Mouse (Mus musculus) adrenal gland (tissue): ENCODE data around the gene Qprt.
"Not testable (repeated sequence)": the region's sequence is repeated elsewhere in the genome, so short reads cannot be mapped to it uniquely, and the experiment has no call there.

Source experiments
- intact Hi-C: fragments of 180-260 bp; cut with DNase I; formaldehyde crosslinking; loops from one replicate; pipeline ENCODE4 v1.15.1; 2025

The Qprt gene

DNA sequence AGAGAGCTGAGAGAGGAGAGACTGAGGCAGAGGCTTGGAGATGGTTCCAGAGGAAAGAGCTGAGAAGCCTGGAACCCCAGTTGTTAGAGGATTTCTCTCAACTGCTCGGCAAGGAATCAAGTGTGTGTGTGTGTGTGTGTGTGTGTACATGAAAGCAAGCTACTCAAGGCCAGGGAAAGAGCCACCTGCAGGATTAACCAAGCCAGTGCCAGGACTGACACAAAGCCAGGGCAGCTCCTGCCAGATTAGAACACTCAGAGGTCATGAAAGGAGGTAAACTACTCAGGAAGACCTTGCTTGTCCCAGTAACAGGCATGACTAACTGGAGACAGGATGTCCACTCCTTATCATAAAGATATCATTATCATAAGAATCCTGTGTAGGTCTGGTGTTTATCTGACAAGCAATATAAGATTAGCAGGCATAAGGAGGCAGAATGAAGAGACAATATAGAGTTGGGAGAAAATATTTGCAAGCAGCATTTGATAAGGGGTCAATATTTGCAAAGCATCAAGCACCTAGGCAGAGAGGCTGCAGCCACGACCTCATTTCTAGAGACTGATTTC is 20.5 kb downstream of the Qprt start:
- intact Hi-C loops, result loop anchor here (5.0 to 10.0 kb wide), 4 partner anchors 59 to 347 kb away; partner anchors contain the start of genes Kif22, Mapk3, Maz and Sez6l2

DNA sequence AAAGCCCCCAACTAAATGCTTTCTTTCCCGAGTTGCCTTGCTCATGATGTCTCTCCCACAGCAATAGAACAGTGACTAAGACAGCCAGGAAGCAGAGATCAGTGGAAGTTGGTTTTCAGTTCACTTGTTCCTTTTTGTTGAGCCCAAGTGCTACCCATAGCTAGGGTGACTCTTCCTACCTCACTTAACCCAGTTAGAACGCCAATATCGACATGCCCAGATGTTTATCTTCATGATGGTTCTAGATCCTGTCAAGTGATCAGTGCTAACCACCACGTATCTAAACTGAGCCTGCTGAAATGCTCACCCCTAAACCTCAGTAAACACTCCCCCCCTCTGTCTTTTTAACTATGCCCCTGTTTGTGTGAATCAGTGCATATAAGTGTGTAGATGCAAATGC is 22.5 kb downstream of the Qprt start:
- intact Hi-C loops, result no loop called here

DNA sequence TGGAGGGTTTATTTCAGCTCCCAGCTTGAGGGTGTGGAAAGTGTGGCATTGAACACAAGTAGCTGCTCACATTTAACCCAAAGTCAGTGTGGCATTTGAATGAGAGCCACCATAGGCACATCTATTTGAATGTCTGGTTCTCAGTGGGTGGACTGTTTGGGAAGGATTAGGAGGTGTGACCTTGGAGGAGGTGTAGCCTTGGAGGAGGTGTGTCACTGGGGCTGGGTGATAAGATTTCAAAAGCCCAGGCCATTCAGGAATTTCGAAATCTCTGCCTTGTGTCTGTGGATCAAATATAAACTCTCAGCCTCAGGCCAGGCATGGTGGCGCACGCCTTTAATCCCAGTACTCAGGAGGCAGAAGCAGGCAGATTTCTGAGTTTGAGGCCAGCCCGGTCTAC is 23.1 kb downstream of the Qprt start:
- intact Hi-C loops, result no loop called here

DNA sequence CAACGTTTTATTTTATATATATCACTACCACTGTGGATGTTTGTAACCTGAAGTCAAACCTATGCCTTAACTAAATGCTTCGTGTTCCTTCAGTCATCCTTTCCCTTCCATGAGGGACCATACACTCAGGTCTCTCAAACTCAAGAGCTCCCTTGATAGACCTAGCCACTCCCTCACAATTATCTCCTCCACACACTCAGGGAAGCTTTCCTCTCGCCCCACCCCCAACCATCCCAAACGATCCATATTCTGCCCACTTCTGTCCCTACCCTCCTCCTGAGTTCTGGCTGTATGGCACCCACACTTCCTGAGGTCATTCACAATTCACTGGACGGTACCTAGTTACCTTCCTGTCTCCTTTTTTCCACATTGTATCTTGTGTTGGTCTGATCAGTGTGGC is 23.5 kb downstream of the Qprt start:
- intact Hi-C loops, result no loop called here

DNA sequence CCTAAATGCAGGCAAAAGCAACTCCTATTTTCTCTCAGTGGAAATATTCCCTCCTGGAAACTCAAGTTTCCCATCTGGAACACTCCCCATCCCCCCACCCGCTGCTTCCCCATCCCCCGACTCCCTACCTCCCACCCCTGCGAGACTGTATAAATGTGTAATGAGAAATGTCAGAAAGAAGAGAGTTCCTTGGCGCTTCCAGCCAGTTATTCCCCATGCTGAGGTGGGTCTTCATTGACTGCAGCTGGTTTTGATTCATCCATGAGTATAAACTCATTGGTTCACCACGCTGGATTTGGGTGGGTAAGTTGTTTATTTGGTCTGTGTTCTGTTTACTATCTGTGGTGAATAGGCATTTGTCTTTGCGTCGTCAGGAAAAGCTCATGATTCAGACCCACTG is 25.6 kb downstream of the Qprt start:
- intact Hi-C loops, result no loop called here

DNA sequence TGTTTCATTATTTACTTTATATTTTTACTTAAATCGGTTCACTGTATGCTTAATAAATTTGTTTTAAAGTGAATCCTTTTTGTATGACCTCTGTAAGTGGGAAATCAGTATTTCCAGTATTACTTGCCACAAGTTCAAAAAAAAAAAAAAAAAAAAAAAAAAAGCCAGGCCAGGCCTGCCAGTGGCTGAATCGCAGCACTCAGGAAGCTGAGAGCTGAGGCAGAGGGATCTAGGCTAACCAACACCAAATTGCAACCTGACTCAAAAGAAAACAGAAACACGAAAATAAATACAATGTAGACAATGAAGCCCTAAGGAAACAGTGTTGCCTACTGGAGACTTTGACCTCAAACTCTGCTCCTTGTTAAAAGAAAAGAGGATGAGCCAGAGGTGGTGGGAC is 28.1 kb downstream of the Qprt start:
- intact Hi-C loops, result no loop called here

DNA sequence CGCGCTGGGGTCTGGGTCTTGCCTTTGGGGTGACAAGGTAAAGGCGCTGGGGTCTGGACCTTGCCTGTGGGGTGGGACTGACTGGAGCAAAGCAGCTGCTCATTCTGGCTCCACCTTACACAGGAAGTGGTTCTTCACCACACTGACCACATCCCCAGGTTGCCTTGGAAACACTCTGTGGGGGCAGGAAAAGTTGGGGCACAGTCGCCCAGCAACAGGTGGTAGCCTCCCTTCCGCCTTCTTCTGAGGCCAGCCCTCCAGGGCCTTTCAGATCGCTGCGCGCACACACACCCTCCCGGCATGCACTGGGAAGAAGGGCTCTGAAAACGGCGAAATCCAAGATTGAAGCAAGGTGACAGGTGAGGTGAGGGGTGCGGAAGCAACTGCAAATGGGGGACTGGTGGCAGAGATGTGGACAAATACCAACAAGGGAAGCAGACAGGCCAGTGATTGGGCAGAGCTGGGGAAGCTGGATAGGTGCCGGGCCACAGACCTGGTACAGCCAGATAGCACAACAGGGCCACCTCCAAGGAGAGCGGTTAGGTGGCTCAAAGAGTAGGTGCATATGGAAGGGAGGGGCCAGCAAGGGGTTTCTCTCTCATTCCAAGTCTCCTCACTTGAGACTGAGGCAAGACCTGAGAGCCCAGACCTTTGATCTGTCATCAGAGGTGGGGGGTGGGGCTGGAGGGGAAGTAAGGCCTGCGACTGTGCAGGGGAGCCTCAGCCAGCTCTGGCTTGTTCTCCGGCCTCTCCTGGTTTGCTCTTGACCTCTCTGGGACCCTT is 30.7 kb downstream of the Qprt start, which contains the start of gene AI467606:
TSS of gene AI467606 (plus strand) at position 246 of the 783 bp plus-strand sequence.
- intact Hi-C loops, result no loop called here

DNA sequence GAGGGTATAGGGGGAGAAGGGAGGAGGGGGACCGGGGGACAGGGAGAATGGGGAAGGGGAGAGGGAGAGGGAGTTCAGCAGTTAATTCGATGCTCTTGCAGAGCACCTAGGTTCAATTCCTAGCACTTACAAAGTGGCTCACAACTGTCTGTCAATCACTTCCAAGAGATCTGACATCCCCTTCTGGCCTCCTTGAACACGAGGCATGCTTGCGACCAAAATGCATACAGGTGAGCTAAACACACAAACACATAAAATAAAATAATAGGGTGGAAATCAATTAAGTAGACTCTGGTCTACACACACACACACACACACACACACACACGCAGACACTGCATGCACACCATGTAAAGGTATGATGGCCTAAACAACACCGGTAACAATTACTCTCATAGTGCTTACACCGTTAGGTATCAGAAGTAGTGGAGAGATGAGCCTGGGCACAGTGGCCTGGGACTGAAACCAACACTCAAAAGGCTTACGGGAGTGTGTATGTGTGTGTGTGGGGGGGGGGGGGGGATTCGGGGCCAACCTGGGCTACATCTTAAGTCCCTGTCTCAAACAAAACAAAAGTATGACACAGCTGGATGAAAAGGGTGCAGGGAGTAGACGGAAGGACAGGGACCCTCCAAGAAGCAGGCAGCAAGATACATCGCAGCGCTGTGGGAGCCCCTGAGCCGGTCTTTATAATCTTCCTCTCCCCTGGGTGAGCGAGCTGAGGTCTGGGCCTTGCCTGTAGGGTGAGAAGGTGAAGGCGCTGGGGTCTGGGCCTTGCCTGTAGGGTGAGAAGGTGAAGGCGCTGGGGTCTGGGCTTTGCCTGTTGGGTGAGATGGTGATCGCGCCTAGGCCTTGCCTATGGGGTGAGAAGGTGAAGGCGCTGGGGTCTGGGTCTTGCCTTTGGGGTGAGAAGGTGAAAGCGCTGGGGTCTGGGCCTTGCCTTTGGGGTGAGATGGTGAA is 31.6 kb downstream of the Qprt start:
- intact Hi-C loops, result no loop called here

DNA sequence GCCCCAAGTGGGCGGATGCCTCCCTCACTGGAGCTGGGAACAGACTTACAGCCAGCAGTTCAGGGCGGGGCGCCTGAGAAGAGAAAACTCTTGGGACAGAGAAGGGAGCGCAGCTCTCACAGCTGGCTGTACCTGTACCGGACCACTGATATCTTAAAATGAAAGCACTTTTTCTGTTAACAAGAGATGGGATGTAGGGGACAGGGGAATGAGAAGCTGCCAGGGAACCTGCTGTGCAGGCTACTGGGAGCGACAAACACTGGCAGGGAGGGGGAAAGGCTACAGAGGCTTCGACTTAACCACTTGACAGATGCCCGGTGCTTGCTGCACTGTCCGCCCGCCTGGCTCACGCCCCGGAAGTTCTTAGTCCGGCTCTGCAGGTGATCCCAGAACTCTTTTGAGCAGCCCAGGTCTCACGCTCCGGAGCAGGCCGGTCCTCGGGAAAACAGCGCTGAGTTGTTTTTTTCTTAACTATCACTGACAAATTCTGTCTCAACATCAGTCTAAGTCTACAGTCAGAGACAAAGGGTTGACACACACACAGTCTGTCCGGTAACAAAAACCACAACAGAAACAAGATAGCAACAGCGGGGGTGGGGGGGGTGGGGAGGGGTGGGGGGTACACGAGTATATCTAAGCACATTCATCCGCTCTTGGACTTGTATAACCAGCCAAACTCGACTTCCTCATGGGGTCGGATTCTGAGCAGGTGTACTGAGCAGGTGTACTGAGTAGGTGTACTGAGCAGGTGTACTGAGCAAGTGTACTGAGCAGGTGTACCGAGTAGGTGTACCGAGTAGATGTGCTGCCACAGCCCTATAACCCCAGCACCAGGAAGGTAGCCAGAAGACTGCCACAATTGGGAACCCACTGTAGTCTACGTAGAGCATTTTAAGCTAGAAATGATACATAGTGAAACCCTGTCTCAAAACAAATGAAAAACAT is 32.9 kb downstream of the Qprt start:
- intact Hi-C loops, result no loop called here

DNA sequence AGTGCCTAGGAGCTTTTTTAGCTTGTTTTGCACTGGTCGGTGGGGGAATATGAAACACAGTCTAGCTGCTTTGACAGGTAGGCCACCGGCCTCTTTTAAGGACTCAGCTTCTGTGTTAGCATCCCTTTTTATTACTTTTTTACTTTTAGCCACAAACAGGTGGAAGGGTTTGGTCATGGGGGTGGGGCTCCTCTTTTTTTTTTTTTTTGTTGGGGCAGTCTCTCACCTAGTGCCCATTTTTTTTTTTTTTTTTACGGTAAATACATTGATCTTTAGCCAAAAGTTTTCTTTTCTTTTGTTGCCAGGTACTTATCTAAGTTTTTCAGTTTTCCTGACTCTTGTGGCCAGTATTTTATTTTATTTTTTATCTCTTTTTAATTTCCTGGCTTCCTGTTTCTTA is 33.9 kb downstream of the Qprt start:
- intact Hi-C loops, result no loop called here

DNA sequence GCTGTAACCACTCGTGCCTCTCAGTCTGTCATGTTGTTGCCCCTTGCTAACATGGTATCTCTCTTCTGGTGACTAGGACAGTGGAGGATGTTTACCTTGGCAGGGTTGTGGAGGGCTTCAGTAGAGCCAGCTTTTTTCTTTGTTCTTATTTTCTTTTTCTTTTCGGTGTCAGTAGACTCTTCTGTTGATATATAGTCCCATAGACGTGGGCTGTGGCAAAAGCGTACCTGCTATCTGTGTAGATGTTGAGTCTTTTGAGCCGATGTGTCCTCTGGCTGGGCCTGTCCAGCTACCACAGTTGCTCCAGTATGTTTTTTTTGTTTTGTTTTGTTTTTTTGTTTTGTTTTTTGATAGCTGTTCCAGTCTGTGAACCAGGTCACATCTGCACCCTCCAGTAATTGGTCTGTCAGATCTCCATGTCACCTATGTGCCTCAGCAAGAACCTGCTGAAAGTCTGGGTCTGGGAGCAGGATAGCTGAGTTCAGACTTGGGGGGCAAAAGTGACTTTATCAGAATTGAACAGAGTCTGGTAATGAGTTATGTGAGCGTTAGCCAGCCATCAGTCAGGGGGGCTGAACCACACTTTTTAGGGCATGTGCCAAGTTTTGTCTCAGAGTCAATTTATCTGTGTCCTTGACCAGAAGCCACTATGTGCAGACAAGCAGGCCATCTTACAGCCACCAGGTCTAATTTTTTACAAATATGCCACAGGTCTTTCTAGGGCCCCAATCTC is 34.6 kb downstream of the Qprt start, which contains the start of gene Zg16:
TSS of gene Zg16 (minus strand) at position 51 of the 733 bp plus-strand sequence.
- intact Hi-C loops, result not testable (repeated sequence)

DNA sequence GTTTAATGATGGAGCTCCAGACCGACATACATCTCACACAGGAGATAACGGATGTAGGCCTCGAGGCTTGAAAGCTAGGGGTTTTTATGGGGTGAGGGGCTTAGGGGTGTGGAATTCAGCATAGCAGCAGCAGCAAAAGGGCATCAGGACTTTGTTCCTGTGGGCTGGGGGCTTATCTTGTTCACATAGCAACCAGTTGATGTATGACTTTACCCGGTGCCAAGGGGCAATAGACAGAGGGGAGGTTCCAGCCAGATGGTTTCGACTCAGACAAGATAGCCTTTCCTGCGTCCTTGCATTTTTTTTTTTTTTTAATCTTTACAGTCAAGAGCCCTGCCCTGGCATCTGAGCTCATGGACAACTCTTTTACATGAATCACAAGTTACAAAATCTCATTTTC is 36.3 kb downstream of the Qprt start:
- intact Hi-C loops, result not testable (repeated sequence)

DNA sequence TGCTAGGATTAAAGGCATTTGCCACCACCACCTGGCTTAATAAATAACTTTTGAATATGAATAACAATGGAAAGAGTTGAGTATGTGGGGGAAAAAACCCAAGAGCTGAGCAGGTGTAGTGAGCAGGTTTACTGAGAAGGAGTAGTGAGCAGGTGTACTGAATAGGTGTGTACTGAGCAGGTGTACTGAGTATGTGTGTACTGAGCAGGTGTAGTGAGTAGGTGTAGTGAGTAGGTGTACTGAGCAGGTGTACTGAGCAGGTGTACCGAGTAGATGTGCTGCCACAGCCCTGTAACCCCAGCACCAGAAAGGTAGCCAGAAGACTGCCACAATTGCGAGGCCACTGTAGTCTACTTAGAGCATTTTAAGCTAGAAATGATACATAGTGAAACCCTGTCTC is 37.2 kb downstream of the Qprt start:
- intact Hi-C loops, result no loop called here

DNA sequence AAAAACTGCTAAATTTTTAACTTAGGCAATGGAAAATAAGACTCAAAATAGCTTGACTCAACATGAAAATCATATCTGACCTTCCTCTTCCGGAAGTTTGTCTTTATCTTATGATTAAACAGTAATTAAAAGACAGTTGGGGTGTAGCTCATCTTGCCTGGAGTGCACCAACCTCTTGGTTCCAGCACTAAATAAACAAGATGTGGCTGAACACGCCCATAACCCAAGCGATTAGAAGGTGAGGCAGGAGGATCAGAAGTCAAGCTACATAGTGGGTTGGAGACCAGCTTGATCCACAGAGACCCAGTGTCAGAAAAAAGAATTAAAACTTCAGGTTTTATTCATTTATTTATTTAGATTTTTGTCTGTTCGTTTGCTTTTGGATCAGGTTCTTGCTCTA is 38.3 kb downstream of the Qprt start:
- intact Hi-C loops, result no loop called here

DNA sequence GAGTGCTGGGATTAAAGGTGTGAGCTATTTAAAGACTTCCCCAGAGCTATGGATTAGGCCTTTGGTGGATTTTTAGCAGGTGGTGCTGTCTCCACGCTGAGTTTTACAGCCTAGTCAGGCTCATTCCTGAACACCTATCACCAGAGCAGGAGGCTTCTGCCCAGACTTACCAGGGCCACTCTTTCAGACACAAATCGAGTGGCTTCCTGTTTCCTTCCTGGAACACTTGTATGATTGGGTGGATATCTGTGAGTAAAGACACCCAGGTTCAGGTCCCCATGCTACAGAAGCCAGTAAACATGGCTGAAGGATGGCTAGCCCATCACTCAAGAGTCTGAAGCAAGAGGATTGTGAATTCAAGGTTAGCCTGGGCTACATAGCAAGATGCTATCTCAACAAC is 39.0 kb downstream of the Qprt start:
- intact Hi-C loops, result no loop called here

DNA sequence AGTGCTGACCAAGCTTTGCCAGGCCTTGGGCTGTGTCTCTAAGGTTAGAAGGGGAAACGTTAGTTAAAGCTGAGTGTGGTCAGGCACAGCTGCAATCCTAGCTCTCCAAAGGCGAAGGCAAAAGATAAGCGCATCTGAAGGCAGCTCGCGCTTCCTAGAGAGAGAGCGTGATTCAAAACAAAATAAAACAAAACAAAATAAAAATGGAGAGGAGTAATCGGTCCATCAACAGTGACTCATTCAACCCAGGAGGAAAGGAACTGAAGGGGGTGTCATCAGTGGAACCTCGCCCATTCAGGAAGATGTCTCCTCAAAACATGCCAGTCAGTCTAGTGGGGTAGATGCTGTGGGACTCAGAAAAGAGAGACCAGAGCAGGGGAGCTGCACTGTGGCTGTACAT is 39.8 kb downstream of the Qprt start:
- intact Hi-C loops, result no loop called here

DNA sequence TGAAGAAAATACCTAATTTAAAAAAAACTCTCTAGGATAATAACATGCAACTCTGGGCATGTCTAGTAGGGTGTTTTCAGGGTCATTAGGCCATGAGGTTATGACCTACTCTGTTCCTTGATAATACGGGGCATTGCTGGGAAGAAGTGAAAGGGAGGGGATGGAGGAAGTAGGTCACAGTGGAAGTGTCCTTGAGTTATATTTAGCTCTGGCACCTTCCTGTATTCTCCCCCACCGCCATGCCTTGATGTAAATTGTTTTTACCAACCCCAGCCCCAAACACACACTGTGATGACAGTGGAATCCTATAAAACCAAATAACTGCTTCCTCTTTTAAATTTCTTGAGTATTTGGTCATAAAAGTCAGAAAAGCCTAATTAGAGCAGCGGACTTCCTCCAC is 42.0 kb downstream of the Qprt start:
- intact Hi-C loops, result no loop called here

DNA sequence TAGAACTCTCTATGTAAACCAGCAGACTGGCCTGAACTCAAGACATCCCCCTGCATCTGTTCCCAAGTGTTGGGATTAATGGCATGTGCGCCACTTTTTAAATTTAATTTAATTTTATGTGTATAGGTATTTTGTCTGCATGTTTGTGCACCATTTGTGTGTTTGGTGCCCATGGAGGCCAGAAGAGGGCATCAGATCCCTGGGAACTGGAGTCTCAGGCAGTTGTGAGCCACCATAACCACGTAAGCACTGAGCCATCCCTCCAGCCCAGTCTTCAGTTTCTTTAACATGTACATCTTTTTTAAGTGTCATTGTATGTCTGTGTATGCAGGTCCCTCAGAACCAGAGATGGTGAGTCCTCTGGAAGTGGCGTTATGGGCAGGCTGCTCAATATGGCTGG is 44.3 kb downstream of the Qprt start:
- intact Hi-C loops, result no loop called here

DNA sequence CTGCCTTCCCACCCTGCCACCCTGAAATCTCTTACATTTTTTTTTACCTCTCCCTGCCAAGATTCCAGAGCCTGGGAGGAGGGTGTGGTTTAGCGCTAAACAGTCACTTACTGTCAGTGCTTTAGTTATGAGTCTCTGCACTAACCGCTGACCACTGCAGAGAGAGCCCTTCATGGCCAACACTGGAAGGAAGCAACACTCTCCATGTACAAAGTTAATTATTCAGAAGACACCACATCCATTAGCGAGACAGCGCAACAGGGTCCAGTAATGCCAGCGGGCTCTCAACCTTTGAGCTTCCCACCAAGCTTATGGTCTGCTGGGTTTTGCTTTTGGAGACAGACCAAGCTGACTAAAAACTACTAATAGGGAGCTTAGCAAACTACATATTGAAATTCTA is 45.8 kb downstream of the Qprt start:
- intact Hi-C loops, result no loop called here

DNA sequence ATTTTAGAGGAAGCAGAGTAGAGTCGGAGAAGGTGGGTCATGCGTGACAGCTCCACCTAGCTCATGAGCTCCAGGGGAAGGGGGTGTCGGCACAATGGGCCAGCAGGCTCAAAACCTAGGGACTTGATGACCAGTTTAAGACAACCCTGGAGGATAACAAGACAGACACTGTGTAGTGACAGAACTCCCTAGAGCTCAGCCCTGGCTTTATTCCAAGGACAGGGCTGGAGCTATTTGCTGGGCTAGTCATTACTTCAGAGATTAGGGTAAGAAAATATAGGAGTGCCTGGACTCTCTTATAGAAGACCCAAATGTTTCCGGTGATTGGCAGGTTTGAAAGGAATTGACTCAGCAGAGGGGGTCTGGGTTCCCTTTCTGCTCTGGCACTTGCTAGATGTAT is 48.8 kb downstream of the Qprt start:
- intact Hi-C loops, result no loop called here
